Comparison of ENCODE assay signal across 8 mouse cellular contexts in genomic region chr17:26094531-26095110, GRCm38 (mm10). TPM values are rescaled to one million over a fixed set of nuclear protein-coding genes. Genes with fewer than 3 reads are reported as not detected.
A peak's percentile ranks its signal among the peaks of the same experiment; 100 is the strongest.
DNase-seq lines count a peak whose midpoint lies in the region; ATAC-seq and TF ChIP-seq lines count a peak whose summit lies in the region.

No protein-coding gene starts in this region.

- peak overlapping the region; percentile 60 for H3K9ac ChIP-seq in kidney, embryonic 15.5 days
- H3K9ac ChIP-seq in embryonic facial prominence, embryonic 11.5 days (replicated peaks; ENCODE audit: low read length): peak overlapping the region; percentile 80
- peak overlapping the region; percentile 61; the same call in 1 of the 2 replicates for H3K9ac ChIP-seq in hindbrain, postnatal 0 days (replicated peaks; ENCODE audit: low read length)
- peak overlapping the region; percentile 67 for H3K9ac ChIP-seq in midbrain, postnatal 0 days (replicated peaks; ENCODE audit: low read length, poor library complexity, severe bottlenecking)

- peak overlapping the region; percentile 65 for H3K4me3 ChIP-seq in kidney, embryonic 15.5 days (replicated peaks)
- peak overlapping the region; percentile 48 for H3K4me3 ChIP-seq in embryonic facial prominence, embryonic 11.5 days (ENCODE audit: low read depth, low read length)
- H3K4me3 ChIP-seq in hindbrain, postnatal 0 days (ENCODE audit: low read length): peak overlapping the region; percentile 58
- peak overlapping the region; percentile 57 for H3K4me3 ChIP-seq in midbrain, postnatal 0 days (ENCODE audit: low read depth, low read length)

- peak overlapping the region; percentile 88 for H3K4me2 ChIP-seq in kidney, embryonic 15.5 days
- peak overlapping the region; percentile 46 for H3K4me2 ChIP-seq in embryonic facial prominence, embryonic 11.5 days (ENCODE audit: low read depth, low read length)
- peak overlapping the region; percentile 77 for H3K4me2 ChIP-seq in hindbrain, postnatal 0 days (ENCODE audit: low read depth, low read length)
- H3K4me2 ChIP-seq in midbrain, postnatal 0 days (ENCODE audit: low read depth, low read length, poor library complexity, severe bottlenecking): peak overlapping the region; percentile 90

- peaks cover 19% of the 10 kb centered on the region for H3K36me3 ChIP-seq in kidney, embryonic 15.5 days
- no peaks in the 10 kb centered on the region for H3K36me3 ChIP-seq in embryonic facial prominence, embryonic 11.5 days (replicated peaks; ENCODE audit: control insufficient read depth, insufficient read depth, low read depth, low read length)
- no peaks in the 10 kb centered on the region for H3K36me3 ChIP-seq in hindbrain, postnatal 0 days (ENCODE audit: insufficient read depth, low read length)
- no peaks in the 10 kb centered on the region for H3K36me3 ChIP-seq in midbrain, postnatal 0 days (ENCODE audit: insufficient read depth, low read length)

- peak overlapping the region; percentile 84 for H3K27ac ChIP-seq in kidney, embryonic 15.5 days
- H3K27ac ChIP-seq in embryonic facial prominence, embryonic 11.5 days (replicated peaks; ENCODE audit: low read depth, low read length): no peak overlapping the region
- no peak overlapping the region for H3K27ac ChIP-seq in hindbrain, postnatal 0 days
- H3K27ac ChIP-seq in midbrain, postnatal 0 days (ENCODE audit: low read depth, low read length): no peak overlapping the region

- ATAC-seq in kidney, embryonic 15.5 days (replicated peaks; ENCODE audit: low FRiP score): no peak
- 0 out of 2 replicates have a peak, but pooled peaks have one; percentile 7 for ATAC-seq in embryonic facial prominence, embryonic 11.5 days (replicated peaks; ENCODE audit: insufficient number of reproducible peaks, low FRiP score, low TSS enrichment, low read depth)
- ATAC-seq in hindbrain, postnatal 0 days: no peak; the same call in 1 of the 2 replicates
- no peak for ATAC-seq in midbrain, postnatal 0 days (ENCODE audit: low FRiP score)

- no peaks in the 10 kb centered on the region for H3K27me3 ChIP-seq in kidney, embryonic 15.5 days
- H3K27me3 ChIP-seq in embryonic facial prominence, embryonic 11.5 days (ENCODE audit: control insufficient read depth, insufficient read depth, low read length): no peaks in the 10 kb centered on the region
- H3K27me3 ChIP-seq in hindbrain, postnatal 0 days (ENCODE audit: insufficient read depth, low read length): no peaks in the 10 kb centered on the region
- H3K27me3 ChIP-seq in midbrain, postnatal 0 days (ENCODE audit: insufficient read depth, low read length): no peaks in the 10 kb centered on the region

- H3K9me3 ChIP-seq in kidney, embryonic 15.5 days (replicated peaks): no peaks in the 10 kb centered on the region
- H3K9me3 ChIP-seq in embryonic facial prominence, embryonic 11.5 days (replicated peaks; ENCODE audit: control insufficient read depth, low read length): no peaks in the 10 kb centered on the region
- no peaks in the 10 kb centered on the region for H3K9me3 ChIP-seq in hindbrain, postnatal 0 days (ENCODE audit: low read length)
- H3K9me3 ChIP-seq in midbrain, postnatal 0 days (ENCODE audit: low read length): no peaks in the 10 kb centered on the region

- TF ChIP-seq CTCF in hindbrain, postnatal 0 days (IDR thresholded peaks at IDR 0.05; ENCODE audit: low read depth): no peak
- TF ChIP-seq CTCF in midbrain, postnatal 0 days (IDR thresholded peaks at IDR 0.05): no peak

- H3K4me1 ChIP-seq in kidney, embryonic 15.5 days: peaks cover 18% of the 10 kb centered on the region
- no peaks in the 10 kb centered on the region for H3K4me1 ChIP-seq in embryonic facial prominence, embryonic 11.5 days (ENCODE audit: control insufficient read depth, insufficient read depth, low read length)
- H3K4me1 ChIP-seq in hindbrain, postnatal 0 days (ENCODE audit: insufficient read depth, low read length): no peaks in the 10 kb centered on the region
- H3K4me1 ChIP-seq in midbrain, postnatal 0 days (ENCODE audit: insufficient read depth, low read length): no peaks in the 10 kb centered on the region; the same call in 1 of the 2 replicates

- no peak for DNase-seq in kidney, postnatal 10 days
- peak; percentile 4 for DNase-seq in embryonic facial prominence, embryonic 11.5 days (ENCODE audit: low spot score)
- no peak for DNase-seq in hindbrain, postnatal 0 days (ENCODE audit: low spot score)
- DNase-seq in midbrain, postnatal 0 days (ENCODE audit: low spot score): no peak
- no peak for DNase-seq in natural killer cell, adult 2 months (ENCODE audit: low spot score in 2 of 2)
- DNase-seq in right cerebral cortex, adult 18-20 months: no peak
- no peak for DNase-seq in spleen, postnatal 4 days (ENCODE audit: low spot score in 2 of 2)

- WGBS in kidney, embryonic 15.5 days: 22% methylated on average over 9 of the region's 9 CpGs
- WGBS in embryonic facial prominence, embryonic 11.5 days: 21% methylated on average over 9 of the region's 9 CpGs
- WGBS in hindbrain, postnatal 0 days: 34% methylated on average over 9 of the region's 9 CpGs
- 37% methylated on average over 9 of the region's 9 CpGs for WGBS in midbrain, postnatal 0 days

RNA-seq across cellular contexts. Expression of gene Nme4, which starts 0.8 kb away (rescaled TPM):
- polyA plus RNA-seq in kidney, embryonic 15.5 days (2015; fragmentation: Nextera tagmentation; extraction: Ambion mirVana): 101 and 103 TPM in 2 replicates
- 91.2 and 104 TPM in 2 replicates for polyA plus RNA-seq in embryonic facial prominence, embryonic 11.5 days (2014; fragmentation: Nextera tagmentation; extraction: Ambion mirVana)
- total RNA-seq in hindbrain, postnatal 0 days (2014; rRNA removed): 20.1 and 23.3 TPM in 2 replicates
- 16.0 and 18.3 TPM in 2 replicates for polyA plus RNA-seq in hindbrain, postnatal 0 days (2015; fragmentation: Nextera tagmentation; extraction: Ambion mirVana)
- total RNA-seq in midbrain, postnatal 0 days (2014; rRNA removed): 6.4 and 7.7 TPM in 2 replicates
- polyA plus RNA-seq in midbrain, postnatal 0 days (2015; fragmentation: Nextera tagmentation; extraction: Ambion mirVana): 9.2 and 10.2 TPM in 2 replicates

RNA-seq across cellular contexts. Expression of gene Decr2, which starts 4.5 kb away (rescaled TPM):
- polyA plus RNA-seq in kidney, embryonic 15.5 days (2015; fragmentation: Nextera tagmentation; extraction: Ambion mirVana): 42.9 and 45.7 TPM in 2 replicates
- polyA plus RNA-seq in embryonic facial prominence, embryonic 11.5 days (2014; fragmentation: Nextera tagmentation; extraction: Ambion mirVana): 18.8 and 19.0 TPM in 2 replicates
- total RNA-seq in hindbrain, postnatal 0 days (2014; rRNA removed): 35.6 and 40.6 TPM in 2 replicates
- 41.1 and 44.7 TPM in 2 replicates for polyA plus RNA-seq in hindbrain, postnatal 0 days (2015; fragmentation: Nextera tagmentation; extraction: Ambion mirVana)
- 38.0 and 41.1 TPM in 2 replicates for total RNA-seq in midbrain, postnatal 0 days (2014; rRNA removed)
- polyA plus RNA-seq in midbrain, postnatal 0 days (2015; fragmentation: Nextera tagmentation; extraction: Ambion mirVana): 42.3 and 44.4 TPM in 2 replicates

RNA-seq across cellular contexts. Expression of gene Tmem8, which starts 18.5 kb away (rescaled TPM):
- polyA plus RNA-seq in kidney, embryonic 15.5 days (2015; fragmentation: Nextera tagmentation; extraction: Ambion mirVana): 3.8 and 5.1 TPM in 2 replicates
- 0.48 and 0.92 TPM in 2 replicates for polyA plus RNA-seq in embryonic facial prominence, embryonic 11.5 days (2014; fragmentation: Nextera tagmentation; extraction: Ambion mirVana)
- total RNA-seq in hindbrain, postnatal 0 days (2014; rRNA removed): 10.4 and 11.8 TPM in 2 replicates
- polyA plus RNA-seq in hindbrain, postnatal 0 days (2015; fragmentation: Nextera tagmentation; extraction: Ambion mirVana): 3.8 and 4.0 TPM in 2 replicates
- 9.0 and 9.5 TPM in 2 replicates for total RNA-seq in midbrain, postnatal 0 days (2014; rRNA removed)
- polyA plus RNA-seq in midbrain, postnatal 0 days (2015; fragmentation: Nextera tagmentation; extraction: Ambion mirVana): 3.5 TPM in 2 replicates

RNA-seq across cellular contexts. Expression of gene Rab11fip3, which starts 25.3 kb away (rescaled TPM):
- polyA plus RNA-seq in kidney, embryonic 15.5 days (2015; fragmentation: Nextera tagmentation; extraction: Ambion mirVana): 29.1 and 30.2 TPM in 2 replicates
- polyA plus RNA-seq in embryonic facial prominence, embryonic 11.5 days (2014; fragmentation: Nextera tagmentation; extraction: Ambion mirVana): 12.9 and 16.1 TPM in 2 replicates
- 34.7 and 41.9 TPM in 2 replicates for total RNA-seq in hindbrain, postnatal 0 days (2014; rRNA removed)
- polyA plus RNA-seq in hindbrain, postnatal 0 days (2015; fragmentation: Nextera tagmentation; extraction: Ambion mirVana): 16.6 and 17.9 TPM in 2 replicates
- total RNA-seq in midbrain, postnatal 0 days (2014; rRNA removed): 34.7 and 35.7 TPM in 2 replicates
- 14.8 and 18.3 TPM in 2 replicates for polyA plus RNA-seq in midbrain, postnatal 0 days (2015; fragmentation: Nextera tagmentation; extraction: Ambion mirVana)

RNA-seq across cellular contexts. Expression of gene Mrpl28, which starts 28.7 kb away (rescaled TPM):
- polyA plus RNA-seq in kidney, embryonic 15.5 days (2015; fragmentation: Nextera tagmentation; extraction: Ambion mirVana): 207 and 218 TPM in 2 replicates
- polyA plus RNA-seq in embryonic facial prominence, embryonic 11.5 days (2014; fragmentation: Nextera tagmentation; extraction: Ambion mirVana): 250 and 261 TPM in 2 replicates
- total RNA-seq in hindbrain, postnatal 0 days (2014; rRNA removed): 107 and 138 TPM in 2 replicates
- polyA plus RNA-seq in hindbrain, postnatal 0 days (2015; fragmentation: Nextera tagmentation; extraction: Ambion mirVana): 189 and 194 TPM in 2 replicates
- total RNA-seq in midbrain, postnatal 0 days (2014; rRNA removed): 95.0 and 117 TPM in 2 replicates
- 165 and 179 TPM in 2 replicates for polyA plus RNA-seq in midbrain, postnatal 0 days (2015; fragmentation: Nextera tagmentation; extraction: Ambion mirVana)
